Mouse (Mus musculus) small intestine, adult 2 months (tissue): ENCODE data around the gene Tgfa.

ENCODE experiments used
- CTCF ChIP-seq: fragments of 200-500 bp; IDR thresholded peaks from 2 replicates; pipeline ENCODE4 v1.5.1; 2012; ENCODE audit warnings: low read depth, mild to moderate bottlenecking, control low read depth, inconsistent platforms, low read length, moderate library complexity, mixed read lengths; ENCODE audit not compliant: insufficient replicate concordance, insufficient read length; ENCODE audit errors: extremely low read depth
- POLR2A ChIP-seq: fragments of 200-500 bp; IDR thresholded peaks from 2 replicates; pipeline ENCODE4 v1.6.1; 2012; ENCODE audit warnings: low read depth, mild to moderate bottlenecking, control low read depth, inconsistent platforms, low read length, moderate library complexity

GRCm38 (mm10) chr6:86186106-86186955, 8.7 kb upstream of the Tgfa start:
- no peak for TF ChIP-seq CTCF
- no peak for TF ChIP-seq POLR2A
